Mouse (Mus musculus) CD4-positive, CD25-positive, alpha-beta regulatory T cell, adult 4 months (primary cell): Measurements from ENCODE around the gene Ccrl2. TPM values are rescaled to one million over a fixed set of nuclear protein-coding genes. Genes with fewer than 3 reads are reported as not detected.

Source experiments
- ATAC-seq: one replicate; pipeline ENCODE4 v1.8.0; 2017
- polyA plus RNA-seq, 2 experiments: library from polyadenylated mRNA; unstranded; fragments of 100-300 nt; shearing (Covaris generic); gene quantifications; one replicate each; pipeline ENCODE4 v1.2.1; 2017

The Ccrl2 gene
- polyA plus RNA-seq, 2 experiments from 2014 or later, result 25.6 to 26.3 TPM

DNA sequence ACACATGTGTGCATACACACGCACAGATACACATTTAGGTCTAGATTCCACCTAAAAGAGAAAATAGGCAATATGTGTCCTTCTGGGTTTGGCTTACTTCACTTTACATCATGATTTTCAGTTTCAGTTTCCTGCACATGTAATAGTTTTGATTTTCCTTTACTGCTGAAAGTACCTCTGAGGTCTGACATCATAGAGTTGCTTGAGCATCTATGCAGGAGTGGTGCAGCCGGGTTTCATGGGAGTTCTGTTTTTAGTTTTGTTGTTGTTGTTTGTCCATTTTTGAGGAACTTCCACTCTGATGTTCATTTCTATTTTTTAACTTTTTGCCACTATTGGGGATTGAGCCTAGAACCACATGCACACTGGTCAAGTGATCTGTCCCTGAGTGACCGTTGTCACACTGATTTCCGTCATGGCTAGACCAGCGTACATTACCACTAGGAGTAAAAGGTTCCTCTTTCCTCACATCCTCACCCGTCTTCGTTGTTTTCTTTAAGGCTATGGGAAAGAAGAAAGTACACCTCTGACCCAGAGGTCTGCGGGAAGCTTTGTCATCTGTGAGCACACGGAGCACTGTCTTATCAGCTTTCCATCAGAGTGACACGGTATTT lies 1.7 kb upstream of the Ccrl2 start:
- peak; percentile 18 for ATAC-seq

DNA sequence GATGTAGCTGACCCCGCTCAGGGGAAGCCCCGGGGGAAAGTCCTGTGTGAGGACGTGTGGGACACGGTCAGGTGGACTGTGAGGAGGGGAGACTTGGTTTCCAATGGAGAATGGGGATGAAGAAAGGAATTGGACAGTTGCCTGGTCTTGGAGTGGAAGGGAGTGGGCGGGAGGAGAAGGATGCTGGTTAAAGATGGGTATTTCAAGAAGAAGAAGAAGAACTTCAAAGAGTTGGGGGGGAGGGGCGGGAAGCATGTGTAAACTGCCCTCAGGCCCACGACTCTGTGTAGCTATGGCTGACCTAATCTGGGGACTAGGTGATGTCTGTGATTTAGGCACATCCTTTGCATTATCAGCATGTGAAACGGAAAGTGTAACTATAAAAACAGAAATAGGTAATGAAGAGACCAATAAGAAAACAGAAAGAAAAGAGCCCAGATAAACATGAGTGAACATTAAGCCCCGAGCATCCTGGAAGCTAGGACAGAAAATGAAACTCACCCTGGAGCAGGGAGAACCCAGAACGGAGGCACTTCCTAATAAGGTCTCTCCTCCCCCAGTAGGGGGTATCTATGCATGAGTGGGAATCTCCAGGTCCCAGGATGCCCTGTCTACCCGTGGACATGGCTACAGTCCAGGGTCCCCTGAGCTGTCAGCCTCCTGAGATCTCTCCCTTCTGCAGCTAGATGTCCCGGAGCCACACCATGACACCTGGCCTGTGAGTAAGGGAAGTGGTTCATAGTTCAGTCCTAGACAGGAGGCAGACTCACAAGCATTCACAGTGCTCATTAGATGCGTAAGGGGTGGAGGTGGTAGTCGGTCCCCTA lies 438 bp upstream of the Ccrl2 start:
- peak; percentile 63 for ATAC-seq

DNA sequence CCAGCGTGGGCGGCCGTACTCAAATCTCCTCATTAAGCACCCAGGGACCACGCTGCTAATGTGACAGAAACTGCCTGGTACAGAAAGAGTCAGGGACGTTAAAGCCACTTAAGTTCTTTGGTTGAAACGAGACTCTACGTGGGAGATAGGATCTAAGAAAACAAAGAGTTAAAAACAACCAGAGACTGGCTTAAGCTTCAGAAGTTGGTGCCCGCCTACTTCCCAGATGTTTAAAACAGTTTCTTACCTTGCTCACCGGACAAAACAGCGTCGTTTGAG lies 861 bp downstream of the Ccrl2 start:
- peak; percentile 17 for ATAC-seq

DNA sequence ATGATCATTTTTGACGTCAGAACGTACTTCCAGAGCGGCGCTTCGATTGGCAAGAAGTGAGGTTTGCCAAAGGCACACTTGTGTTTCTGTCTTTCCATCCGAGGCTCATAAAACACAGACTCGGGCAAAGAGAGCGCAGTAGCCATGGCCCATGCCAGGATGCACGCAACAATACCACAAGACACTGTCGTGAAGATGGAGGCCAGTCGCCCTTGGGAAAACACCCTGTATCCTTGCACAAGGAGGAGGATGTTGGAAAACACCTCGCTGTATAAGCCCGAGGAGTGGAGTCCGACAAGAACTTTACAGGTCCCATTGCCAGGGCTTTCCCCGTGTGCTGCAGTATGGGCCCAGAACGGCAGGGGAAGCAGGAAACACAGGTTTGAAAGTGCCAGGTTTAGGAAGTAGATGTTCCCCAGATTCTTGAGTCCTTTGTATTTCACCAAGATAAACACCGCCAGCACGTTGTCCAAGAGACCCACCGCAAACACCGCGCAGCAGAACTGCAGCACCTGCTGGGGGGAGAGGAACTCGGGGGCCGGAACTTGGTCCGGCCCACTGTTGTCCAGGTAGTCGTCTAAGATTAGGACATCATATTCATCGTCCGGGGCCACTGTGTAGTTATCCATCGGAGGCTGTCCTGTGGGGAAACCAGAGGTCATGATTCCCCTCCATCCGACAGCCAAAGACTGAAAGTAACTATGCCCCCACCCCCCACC lies 1.4 kb downstream of the Ccrl2 start:
- peak; percentile 29 for ATAC-seq

DNA sequence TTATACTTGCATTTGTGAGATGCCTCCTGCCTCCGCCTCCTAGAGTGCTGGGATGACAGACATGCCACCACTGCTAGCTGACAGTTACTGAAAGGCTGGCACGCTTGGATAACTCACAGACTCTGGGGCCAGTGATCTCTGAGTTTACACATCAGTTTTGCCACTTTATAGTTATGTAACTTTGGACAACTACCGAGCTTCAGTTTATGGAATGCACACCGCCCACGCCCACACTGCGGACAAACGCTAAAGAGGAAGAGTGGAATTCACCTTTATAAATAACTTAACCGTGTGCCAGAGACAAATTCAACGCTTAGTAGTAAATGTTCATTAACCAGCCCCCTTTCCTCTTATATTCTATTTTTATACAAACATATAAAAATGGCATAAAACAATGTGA lies 2.4 kb downstream of the Ccrl2 start:
- no peak for ATAC-seq

DNA sequence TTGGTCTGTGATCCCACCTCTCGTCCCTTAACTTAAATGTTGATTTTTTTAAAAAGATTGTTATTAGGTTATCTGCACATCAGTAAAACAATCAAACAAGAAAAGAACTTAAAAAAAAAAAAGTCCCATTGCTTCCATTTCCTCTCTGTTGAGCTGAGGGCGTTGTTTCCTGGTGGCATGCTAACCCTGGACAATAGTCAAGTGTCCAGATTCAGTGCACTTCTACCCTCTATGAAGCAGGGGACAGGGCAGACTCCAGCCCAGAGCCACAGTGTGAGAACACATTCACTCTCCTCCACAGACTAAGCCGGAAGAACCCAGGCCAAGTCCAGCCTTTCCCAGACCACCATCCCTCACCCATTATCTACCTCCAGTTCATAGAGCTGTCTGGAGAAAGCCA lies 8.9 kb downstream of the Ccrl2 start:
- ATAC-seq, result no peak

DNA sequence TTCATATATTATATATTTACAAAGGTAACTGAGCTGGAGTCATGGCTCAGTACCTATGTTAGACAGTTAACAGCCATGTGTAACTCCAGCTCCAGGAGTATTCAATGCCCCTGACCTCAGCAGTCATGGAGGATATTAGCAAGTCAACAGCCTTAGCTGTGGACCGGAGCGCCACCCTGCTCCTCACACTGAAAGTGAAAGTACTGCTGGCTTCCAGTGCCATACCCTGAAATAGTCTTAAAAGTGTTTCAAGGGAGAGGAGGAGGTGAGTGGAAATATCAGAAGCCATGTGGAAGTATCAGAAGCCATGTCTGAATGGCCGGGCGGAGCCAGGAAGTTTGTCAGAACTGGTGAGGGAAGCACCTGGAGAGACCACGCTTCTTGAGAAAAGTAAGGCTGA lies 10.1 kb downstream of the Ccrl2 start:
- ATAC-seq, result peak; percentile 85

DNA sequence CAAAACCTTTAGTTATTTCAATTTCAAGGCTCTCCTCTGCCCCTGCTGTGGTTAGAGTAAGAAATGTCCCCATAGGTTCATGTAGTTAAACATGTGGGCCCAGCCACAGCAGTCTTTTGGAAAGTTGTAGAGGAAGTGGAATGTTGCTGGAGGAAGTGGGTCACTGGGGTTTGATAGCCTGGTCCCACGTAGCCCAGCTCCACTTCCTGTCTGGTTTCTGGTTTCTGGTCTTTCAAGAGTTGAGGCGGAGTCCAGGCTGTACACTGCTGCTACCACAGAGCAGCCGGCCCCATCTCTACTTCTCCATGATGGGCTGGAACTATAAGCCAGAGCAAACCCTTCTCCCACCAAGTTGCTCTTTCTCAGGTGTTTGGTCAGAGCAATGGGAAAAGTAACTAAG lies 11.1 kb downstream of the Ccrl2 start:
- ATAC-seq, result peak; percentile 66

DNA sequence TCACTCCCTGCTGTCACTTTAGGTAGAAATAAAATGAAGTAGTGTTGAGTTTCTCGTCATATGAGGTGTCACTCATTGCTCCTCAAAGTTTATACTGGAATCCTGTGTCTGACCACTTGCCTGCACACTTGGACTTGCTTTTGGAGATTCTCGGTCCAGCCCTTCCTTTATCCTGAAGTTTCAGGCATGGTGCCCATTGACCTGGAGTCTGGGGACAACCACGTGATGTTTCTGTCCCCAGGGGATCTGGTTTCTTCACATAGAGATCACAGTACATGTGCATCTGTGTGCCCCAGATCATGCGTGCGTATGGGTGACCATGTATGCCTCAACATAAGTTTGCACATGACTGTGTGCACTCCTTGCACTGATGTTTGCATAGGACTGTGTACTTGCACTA lies 15.1 kb downstream of the Ccrl2 start:
- ATAC-seq, result no peak

DNA sequence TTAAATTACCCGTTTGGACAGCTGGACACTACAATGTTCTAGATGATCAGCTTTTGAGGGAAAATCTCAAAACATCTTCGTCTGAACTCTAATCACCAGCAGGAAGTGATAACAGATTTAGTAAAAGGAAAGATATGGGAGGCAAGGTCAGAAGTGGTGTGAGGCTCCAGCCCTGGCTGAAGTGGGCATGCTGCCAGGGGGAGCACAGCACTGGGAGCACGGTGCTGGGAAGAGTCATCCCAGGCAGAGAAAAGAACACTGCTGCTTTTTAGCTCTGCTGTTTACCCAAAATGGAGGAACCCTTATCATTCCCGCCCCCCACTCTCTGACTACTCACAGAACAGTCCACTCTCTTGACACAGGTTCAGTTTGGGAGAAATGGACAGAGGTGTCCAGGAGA lies 17.4 kb downstream of the Ccrl2 start:
- ATAC-seq, result no peak

DNA sequence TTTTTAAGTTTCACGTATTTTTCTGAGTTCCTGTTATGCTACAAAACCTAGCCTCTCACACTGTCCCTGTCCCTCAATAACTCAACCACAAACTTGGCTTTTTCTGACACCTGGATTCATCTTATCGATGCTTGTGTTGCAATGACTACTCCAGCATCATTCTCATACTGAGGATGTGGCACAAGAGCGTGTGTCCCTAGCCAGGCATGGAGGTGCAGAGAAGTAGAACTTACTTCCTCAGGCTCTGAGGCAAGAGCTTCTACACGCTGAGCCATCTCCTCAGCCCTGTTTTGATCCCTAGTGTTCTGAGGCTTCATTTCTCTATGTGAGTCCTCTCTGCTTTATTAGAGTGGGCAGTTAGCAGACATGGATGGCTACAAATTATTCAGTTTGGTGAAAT lies 23.6 kb downstream of the Ccrl2 start:
- ATAC-seq, result no peak

DNA sequence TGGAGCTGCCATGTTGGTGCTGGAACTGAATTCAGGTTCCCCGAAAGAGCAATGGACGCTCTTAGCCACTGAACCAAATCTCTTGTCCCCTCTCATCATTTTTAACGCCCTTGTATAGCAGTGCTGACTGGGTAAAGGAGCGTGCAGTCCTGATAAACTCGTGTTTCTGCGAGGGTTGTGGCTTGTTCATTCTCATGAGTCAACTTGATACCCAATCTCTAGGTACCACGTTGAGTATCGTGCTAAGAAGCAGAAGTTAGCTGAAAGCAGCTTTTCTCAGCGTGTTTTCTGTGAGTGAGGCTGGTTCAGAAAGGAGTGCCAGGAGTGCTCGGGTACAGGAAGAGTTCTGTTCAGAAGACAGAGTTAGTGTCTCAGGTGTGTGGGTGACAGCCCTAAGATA lies 30.5 kb downstream of the Ccrl2 start:
- no peak for ATAC-seq

DNA sequence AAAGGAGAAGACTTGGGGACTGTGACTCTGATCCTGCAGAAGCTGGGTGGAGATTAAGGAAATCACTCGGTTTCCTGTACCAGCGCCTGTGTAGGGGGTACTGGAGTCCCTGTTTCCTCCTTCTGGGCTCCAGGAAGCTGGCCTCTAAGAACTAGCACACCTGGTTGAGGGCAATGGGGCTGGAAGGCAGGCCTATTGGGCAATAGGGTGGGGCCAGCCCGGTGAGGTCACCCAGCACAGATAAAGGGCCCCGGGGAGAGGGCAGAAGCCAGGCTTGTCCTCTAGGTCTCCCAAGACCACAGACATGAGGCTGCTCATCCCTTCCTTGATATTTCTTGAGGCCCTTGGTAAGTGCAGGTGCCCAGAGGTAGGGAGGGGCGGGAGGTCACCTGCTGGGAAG lies 38.3 kb downstream of the Ccrl2 start, which contains the start of gene Ltf:
Gene Ltf (plus strand): TSS at position 250 of the 400 bp plus-strand sequence.
- ATAC-seq, result no peak

DNA sequence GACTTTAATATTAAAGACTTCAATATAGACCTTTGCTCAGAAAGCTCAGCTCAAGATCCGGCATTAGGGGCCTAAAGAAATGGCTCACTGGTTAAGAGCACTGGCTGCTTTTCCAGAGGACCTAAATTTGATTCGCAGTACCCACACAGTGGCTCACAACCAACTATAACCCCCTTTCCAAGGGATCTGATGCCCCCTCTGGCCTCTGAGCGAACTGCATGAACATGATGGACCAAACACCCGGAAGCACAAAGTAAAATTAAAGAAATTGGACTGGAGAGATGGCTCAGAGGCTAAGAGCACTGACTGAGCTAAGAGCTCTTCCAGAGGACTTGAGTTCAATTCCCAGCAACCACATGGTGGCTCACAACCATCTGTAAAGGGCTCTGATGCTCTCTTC lies 41.7 kb downstream of the Ccrl2 start:
- no peak for ATAC-seq

DNA sequence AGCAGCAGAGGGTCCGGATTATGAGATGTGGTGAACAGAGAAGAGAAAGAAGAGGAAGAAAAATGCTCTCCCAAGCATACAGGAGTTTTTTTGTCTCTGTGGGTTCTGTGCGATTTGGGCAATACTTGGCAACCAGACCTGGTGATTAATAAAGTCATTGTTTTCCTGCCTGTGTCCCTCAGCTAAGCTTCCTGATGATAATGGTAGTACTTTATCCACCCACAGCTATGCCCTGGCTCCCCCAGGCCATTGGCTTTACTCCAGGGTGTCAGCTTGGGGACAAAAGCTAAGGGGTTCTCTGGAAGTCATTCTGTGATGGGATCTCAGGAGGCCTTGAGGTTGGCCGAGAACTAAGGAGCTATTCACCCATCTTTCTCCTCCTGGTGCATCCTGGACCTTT lies 45.3 kb downstream of the Ccrl2 start:
- ATAC-seq, result no peak

DNA sequence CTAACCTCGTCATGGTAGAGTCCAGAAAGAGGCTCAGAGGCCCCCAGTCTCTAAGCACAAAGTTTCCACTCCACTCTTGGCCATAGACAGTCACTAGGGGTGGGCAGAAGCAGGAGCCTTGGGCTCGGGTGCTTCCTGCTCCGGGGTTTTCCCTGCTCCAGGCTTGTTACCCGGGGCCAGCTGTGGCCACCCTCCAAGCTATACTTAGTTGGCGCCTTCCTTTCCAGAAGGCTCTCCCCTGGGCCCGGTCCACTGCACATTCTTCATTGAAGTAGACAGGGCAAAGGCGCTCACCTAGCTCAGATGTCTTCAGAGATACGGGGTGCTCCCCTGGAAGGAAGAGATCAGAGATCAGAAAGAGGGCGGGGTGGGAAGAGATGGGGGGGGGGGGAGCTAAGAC lies 45.8 kb downstream of the Ccrl2 start:
- ATAC-seq, result no peak

DNA sequence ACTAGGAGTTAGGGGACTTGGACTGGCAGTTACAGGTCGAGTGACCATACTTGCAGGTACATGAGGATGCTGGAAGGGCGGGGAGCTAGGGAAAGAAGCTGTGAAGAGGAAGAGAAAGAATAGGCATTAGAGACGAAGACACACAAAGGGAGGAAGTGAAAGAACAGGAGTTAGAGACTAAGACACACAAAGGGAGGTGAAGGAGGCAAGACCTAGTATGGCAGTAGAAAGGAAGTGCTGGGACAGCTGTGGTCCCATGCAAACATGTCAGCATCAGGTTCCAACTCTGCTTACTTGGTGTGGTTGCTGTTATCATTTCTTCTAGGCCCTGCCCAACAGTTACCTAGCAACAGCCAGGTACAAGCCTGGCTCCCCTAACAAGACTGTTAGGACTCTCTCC lies 47.6 kb downstream of the Ccrl2 start:
- ATAC-seq, result no peak

DNA sequence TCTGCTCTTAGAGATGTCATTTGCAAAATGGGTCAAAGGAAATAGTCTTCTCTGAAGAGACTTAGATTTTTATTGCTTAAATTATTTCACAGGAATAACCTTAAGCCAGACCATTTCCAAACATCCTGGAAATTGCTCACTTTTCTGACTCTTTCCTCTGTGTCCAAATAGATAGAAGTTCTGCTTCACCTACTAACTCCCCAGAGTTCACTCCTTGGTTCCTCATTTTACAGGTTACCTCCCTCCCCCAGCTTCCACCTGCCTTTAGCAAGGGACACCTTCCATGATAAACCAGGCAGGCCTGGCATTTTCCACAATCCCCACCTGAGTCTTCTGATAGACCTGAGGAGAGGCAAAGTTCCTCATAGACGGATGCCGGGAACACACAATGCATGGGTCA lies 50.8 kb downstream of the Ccrl2 start:
- ATAC-seq, result no peak

Other genes starting within 250 kb of the Ccrl2 start
- gene Prss44, start 243.5 kb downstream of the Ccrl2 start, polyA plus RNA-seq, result not detected
- gene Prss43, start 230.8 kb downstream of the Ccrl2 start, polyA plus RNA-seq, result not detected
- not detected for gene Prss45, start 222.9 kb downstream of the Ccrl2 start, polyA plus RNA-seq
- gene Prss46, start 213.0 kb downstream of the Ccrl2 start, polyA plus RNA-seq, result not detected
- not detected for gene Prss50, start 199.6 kb downstream of the Ccrl2 start, polyA plus RNA-seq
- 10 to 100 TPM; 17.4 to 29.4 TPM for gene Als2cl, start 177.6 kb downstream of the Ccrl2 start, polyA plus RNA-seq
- gene Tmie, start 177.4 kb downstream of the Ccrl2 start, polyA plus RNA-seq, result 1 to 10 TPM; 2.5 to 3.5 TPM
- under 1 TPM in 1 of 2 experiments, not detected in 1; 0.69 TPM for gene Fam240a, start 140.7 kb downstream of the Ccrl2 start, polyA plus RNA-seq
- 1 to 10 TPM in 1 of 2 experiments, under 1 TPM in 1; 0.22 to 1.2 TPM for gene Tdgf1, start 111.4 kb downstream of the Ccrl2 start, polyA plus RNA-seq
- gene Lrrc2, start 106.0 kb downstream of the Ccrl2 start, polyA plus RNA-seq, result under 1 TPM in 1 of 2 experiments, not detected in 1; 0.12 TPM
- not detected for gene Rtp3, start 66.9 kb downstream of the Ccrl2 start, polyA plus RNA-seq
- under 1 TPM in 1 of 2 experiments, not detected in 1; 0.76 TPM for gene Ltf, start 38.2 kb downstream of the Ccrl2 start, polyA plus RNA-seq
- 1 to 10 TPM; 8.2 to 9.6 TPM for gene Lrrfip2, start 60.1 kb upstream of the Ccrl2 start, polyA plus RNA-seq
- gene Mlh1, start 214.3 kb upstream of the Ccrl2 start, polyA plus RNA-seq, result 10 to 100 TPM; 14.8 to 22.1 TPM
- 1 to 10 TPM; 7.2 to 8.4 TPM for gene Epm2aip1, start 214.4 kb upstream of the Ccrl2 start, polyA plus RNA-seq